Mouse (Mus musculus) intestine, postnatal 0 days (tissue): Measurements from ENCODE around the gene Phip. TPM values are rescaled to one million over a fixed set of nuclear protein-coding genes. Genes with fewer than 3 reads are reported as not detected.

Experiments used
- ATAC-seq: fragments of 200-750 bp; cut with Nextera tagmentation; 2 replicates; pipeline ENCODE4 v1.8.0; 2017; ENCODE audit warnings: mild to moderate bottlenecking, moderate TSS enrichment, moderate library complexity
- H3K27ac ChIP-seq: fragments of 300-500 bp; sonication (generic); 2 replicates; pipeline ENCODE4 v1.5.1; 2014; ENCODE audit warnings: mild to moderate bottlenecking, low read depth, low read length, moderate library complexity
- H3K27me3 ChIP-seq: fragments of 300-500 bp; sonication (generic); replicated peaks from 2 replicates; pipeline ENCODE4 v1.6.1; 2014; ENCODE audit warnings: low read length, mixed read lengths; ENCODE audit not compliant: control insufficient read depth, insufficient read depth
- H3K36me3 ChIP-seq: fragments of 300-500 bp; sonication (generic); 2 replicates; pipeline ENCODE4 v1.6.1; 2014; ENCODE audit warnings: mild to moderate bottlenecking, moderate library complexity; ENCODE audit not compliant: control insufficient read depth, insufficient read depth
- H3K4me1 ChIP-seq: fragments of 300-500 bp; sonication (generic); replicated peaks from 2 replicates; pipeline ENCODE4 v1.6.1; 2014; ENCODE audit warnings: antibody characterized with exemption, low read length, mixed read lengths; ENCODE audit not compliant: control insufficient read depth, insufficient read depth
- H3K4me2 ChIP-seq: fragments of 300-500 bp; sonication (generic); replicated peaks from 2 replicates; pipeline ENCODE4 v1.6.1; 2014; ENCODE audit warnings: low read depth, mild to moderate bottlenecking, moderate library complexity
- H3K4me3 ChIP-seq: fragments of 300-500 bp; sonication (generic); 2 replicates; pipeline ENCODE4 v1.5.1; 2014; ENCODE audit warnings: low read depth, low read length
- H3K9ac ChIP-seq: fragments of 300-500 bp; sonication (generic); 2 replicates; pipeline ENCODE4 v1.6.1; 2014; ENCODE audit warnings: mild to moderate bottlenecking, low read depth, low read length
- H3K9me3 ChIP-seq: fragments of 300-500 bp; sonication (generic); 2 replicates; pipeline ENCODE4 v1.6.1; 2016; ENCODE audit warnings: mixed run types; ENCODE audit not compliant: control insufficient read depth
- CTCF ChIP-seq: sonication (generic); IDR thresholded peaks from 2 replicates; pipeline ENCODE4 v1.5.1; 2016; ENCODE audit warnings: low read depth, mild to moderate bottlenecking, control low read depth, antibody characterized with exemption, moderate library complexity
- WGBS: fragments of 180-500 bp; shearing (Covaris S2); extraction: QIAGEN DNeasy Blood & Tissue Kit; methylation state at CpG from one replicate; pipeline ENCODE4 v1.1.7; 2014; 5-methylcytosine and 5-hydroxymethylcytosine counted together
- polyA plus RNA-seq: library from polyadenylated mRNA; unstranded; fragments of >200 nt; fragmentation: Nextera tagmentation; extraction: Ambion mirVana; gene quantifications from 2 replicates; pipeline ENCODE4 v1.2.1, GENCODE M21; 2015

Phip gene
- polyA plus RNA-seq, 1 experiment from 2014 or later, result 19.7 TPM

- Histone ChIP-seq H3K9me3 (no peaks in the 10 kb centered on the region), H3K4me3 (no peak overlapping the region), H3K27me3 (no peaks in the 10 kb centered on the region), H3K4me2 (no peak overlapping the region), H3K36me3 (no peaks in the 10 kb centered on the region), H3K4me1 (no peaks in the 10 kb centered on the region), H3K27ac (no peak overlapping the region), H3K9ac (no peak overlapping the region)
- TF ChIP-seq CTCF, result no peak
- whole genome bisulfite sequencing, result 76% methylated on average over 8 of the region's 8 CpGs
- ATAC-seq, result no peak
Measured at GRCm38 (mm10) chr9:82967076-82967621, 8.2 kb downstream of the Phip start.

GRCm38 (mm10) chr9:82963981-82964380 is 11.3 kb downstream of the Phip start:
- Histone ChIP-seq H3K27ac (no peak overlapping the region), H3K4me2 (no peak overlapping the region), H3K9ac (no peak overlapping the region), H3K9me3 (no peaks in the 10 kb centered on the region), H3K4me3 (no peak overlapping the region), H3K4me1 (no peaks in the 10 kb centered on the region), H3K36me3 (no peaks in the 10 kb centered on the region), H3K27me3 (no peaks in the 10 kb centered on the region)
- 90% methylated on average over 4 of the region's 4 CpGs for WGBS
- no peak for TF ChIP-seq CTCF
- no peak for ATAC-seq

- no peak overlapping the region for H3K9ac ChIP-seq
Measured at GRCm38 (mm10) chr9:82961352-82961751, 14.0 kb downstream of the Phip start.

GRCm38 (mm10) chr9:82955267-82955666 is 20.0 kb downstream of the Phip start:
- no peak overlapping the region for H3K4me3 ChIP-seq
- no peaks in the 10 kb centered on the region for H3K27me3 ChIP-seq
- no peaks in the 10 kb centered on the region for H3K9me3 ChIP-seq
- no peak overlapping the region for H3K27ac ChIP-seq
- no peak for ATAC-seq
- 0 out of 2 replicates have a peak, but pooled peaks cover 13% of the 10 kb centered on the region for H3K36me3 ChIP-seq
- WGBS, result 72% methylated on average over 4 of the region's 4 CpGs
- TF ChIP-seq CTCF, result peak; percentile 66
- H3K9ac ChIP-seq, result no peak overlapping the region
- no peak overlapping the region for H3K4me2 ChIP-seq
- no peaks in the 10 kb centered on the region for H3K4me1 ChIP-seq

More at GRCm38 (mm10) chr9:82961352-82961751, 14.0 kb downstream of the Phip start:
- Histone ChIP-seq H3K9me3 (no peaks in the 10 kb centered on the region), H3K27me3 (no peaks in the 10 kb centered on the region), H3K27ac (no peak overlapping the region), H3K36me3 (0 out of 2 replicates have a peak, but pooled peaks cover 3% of the 10 kb centered on the region), H3K4me1 (no peaks in the 10 kb centered on the region), H3K4me2 (no peak overlapping the region), H3K4me3 (no peak overlapping the region)
- no peak for ATAC-seq
- TF ChIP-seq CTCF, result no peak
- WGBS, result 51% methylated on average over 2 of the region's 2 CpGs

GRCm38 (mm10) chr9:82952330-82952729 is 23.0 kb downstream of the Phip start:
- H3K36me3 ChIP-seq, result 0 out of 2 replicates have a peak, but pooled peaks cover 10% of the 10 kb centered on the region
- ATAC-seq, result no peak
- no peaks in the 10 kb centered on the region for H3K27me3 ChIP-seq
- H3K4me1 ChIP-seq, result no peaks in the 10 kb centered on the region
- H3K9me3 ChIP-seq, result no peaks in the 10 kb centered on the region
- H3K4me3 ChIP-seq, result no peak overlapping the region
- H3K4me2 ChIP-seq, result no peak overlapping the region
- TF ChIP-seq CTCF, result no peak
- H3K27ac ChIP-seq, result no peak overlapping the region
- H3K9ac ChIP-seq, result no peak overlapping the region

GRCm38 (mm10) chr9:82951435-82952004 is 23.8 kb downstream of the Phip start:
- no peak for ATAC-seq
- TF ChIP-seq CTCF, result no peak
- WGBS, result 81% methylated on average over 2 of the region's 2 CpGs
- Histone ChIP-seq H3K27ac (no peak overlapping the region), H3K4me3 (no peak overlapping the region), H3K27me3 (no peaks in the 10 kb centered on the region), H3K4me1 (no peaks in the 10 kb centered on the region), H3K9me3 (no peaks in the 10 kb centered on the region), H3K4me2 (no peak overlapping the region), H3K9ac (no peak overlapping the region), H3K36me3 (0 out of 2 replicates have a peak, but pooled peaks cover 10% of the 10 kb centered on the region)
